Mouse (Mus musculus) hindbrain, embryonic 16.5 days (tissue): ENCODE measurements at regions not wholly inside any gene's neighbourhood (a gene's known extent, or its start where the extent isn't known, plus 50 kb on each side); places are given as distances from the start of the nearest gene placed in this dataset.

Experiments used
- ATAC-seq: fragments of 200-750 bp; cut with Nextera tagmentation; 2 replicates; pipeline ENCODE4 v1.8.0; 2017; ENCODE audit warnings: moderate TSS enrichment, moderate library complexity
- H3K27ac ChIP-seq: fragments of 300-500 bp; sonication (generic); 2 replicates; pipeline ENCODE4 v1.5.1; 2014; ENCODE audit warnings: low read depth, mild to moderate bottlenecking, control low read depth, low read length, moderate library complexity
- H3K27me3 ChIP-seq: fragments of 300-500 bp; sonication (generic); replicated peaks from 2 replicates; pipeline ENCODE4 v1.6.1; 2014; ENCODE audit warnings: low read length; ENCODE audit not compliant: control insufficient read depth, insufficient read depth
- H3K36me3 ChIP-seq: fragments of 300-500 bp; sonication (generic); 2 replicates; pipeline ENCODE4 v1.6.1; 2014; ENCODE audit warnings: mild to moderate bottlenecking, low read length, moderate library complexity, mixed read lengths; ENCODE audit not compliant: control insufficient read depth, insufficient read depth
- H3K4me1 ChIP-seq: fragments of 300-500 bp; sonication (generic); 2 replicates; pipeline ENCODE4 v1.6.1; 2014; ENCODE audit warnings: low read depth, low read length; ENCODE audit not compliant: control insufficient read depth, insufficient read depth
- H3K4me2 ChIP-seq: fragments of 300-500 bp; sonication (generic); 2 replicates; pipeline ENCODE4 v1.6.1; 2014; ENCODE audit warnings: mild to moderate bottlenecking, low read length, control low read depth, moderate library complexity
- H3K4me3 ChIP-seq: fragments of 300-500 bp; sonication (generic); 2 replicates; pipeline ENCODE4 v1.5.1; 2014; ENCODE audit warnings: mild to moderate bottlenecking, low read length, control low read depth, moderate library complexity
- H3K9ac ChIP-seq: fragments of 300-500 bp; sonication (generic); 2 replicates; pipeline ENCODE4 v1.6.1; 2014; ENCODE audit warnings: low read depth, mild to moderate bottlenecking, control low read depth, low read length, moderate library complexity
- H3K9me3 ChIP-seq: fragments of 300-500 bp; sonication (generic); 2 replicates; pipeline ENCODE4 v1.6.1; 2014; ENCODE audit warnings: mild to moderate bottlenecking, low read length, moderate library complexity; ENCODE audit not compliant: control insufficient read depth
- WGBS: fragments of 180-500 bp; shearing (Covaris S2); extraction: QIAGEN DNeasy Blood & Tissue Kit; methylation state at CpG from one replicate; pipeline ENCODE4 v1.1.7; 2014; 5-methylcytosine and 5-hydroxymethylcytosine counted together

GRCm38 (mm10) chr5:12639549-12639948 is 256.4 kb downstream of the Sema3d start:
- Histone ChIP-seq H3K27ac (no peak overlapping the region), H3K4me3 (no peak overlapping the region), H3K27me3 (no peaks in the 10 kb centered on the region), H3K4me2 (no peak overlapping the region), H3K9me3 (no peaks in the 10 kb centered on the region), H3K36me3 (no peaks in the 10 kb centered on the region), H3K9ac (no peak overlapping the region), H3K4me1 (no peaks in the 10 kb centered on the region)
- no peak for ATAC-seq

- no peaks in the 10 kb centered on the region for H3K36me3 ChIP-seq
- no peaks in the 10 kb centered on the region for H3K9me3 ChIP-seq
- H3K4me2 ChIP-seq, result no peak overlapping the region
- H3K4me3 ChIP-seq, result no peak overlapping the region
- ATAC-seq, result no peak
- WGBS, result 59% methylated on average over 2 of the region's 2 CpGs
- H3K9ac ChIP-seq, result no peak overlapping the region
- H3K27me3 ChIP-seq, result no peaks in the 10 kb centered on the region
- H3K4me1 ChIP-seq, result no peaks in the 10 kb centered on the region
- no peak overlapping the region for H3K27ac ChIP-seq
These were observed 263.1 kb downstream of the Sema3d start for GRCm38 (mm10) chr5:12646269-12646668.

- H3K9me3 ChIP-seq, result no peaks in the 10 kb centered on the region
- H3K36me3 ChIP-seq, result no peaks in the 10 kb centered on the region
- no peak for ATAC-seq
- no peak overlapping the region for H3K27ac ChIP-seq
- H3K27me3 ChIP-seq, result no peaks in the 10 kb centered on the region
- WGBS, result 87% methylated on average over 2 of the region's 2 CpGs
- no peak overlapping the region for H3K4me3 ChIP-seq
- no peak overlapping the region for H3K4me2 ChIP-seq
- H3K9ac ChIP-seq, result no peak overlapping the region
- H3K4me1 ChIP-seq, result no peaks in the 10 kb centered on the region
These were observed 290.5 kb downstream of the Sema3d start for GRCm38 (mm10) chr5:12673666-12674065.

GRCm38 (mm10) chr5:12674134-12674533 is 290.9 kb downstream of the Sema3d start:
- no peaks in the 10 kb centered on the region for H3K27me3 ChIP-seq
- H3K27ac ChIP-seq, result no peak overlapping the region
- no peak overlapping the region for H3K9ac ChIP-seq
- ATAC-seq, result no peak
- WGBS, result 92% methylated on average over 4 of the region's 4 CpGs
- no peaks in the 10 kb centered on the region for H3K36me3 ChIP-seq
- H3K4me2 ChIP-seq, result no peak overlapping the region
- no peaks in the 10 kb centered on the region for H3K9me3 ChIP-seq
- no peaks in the 10 kb centered on the region for H3K4me1 ChIP-seq
- no peak overlapping the region for H3K4me3 ChIP-seq

GRCm38 (mm10) chr5:12676712-12677111 is 293.5 kb downstream of the Sema3d start:
- 53% methylated on average over 3 of the region's 3 CpGs for WGBS
- Histone ChIP-seq H3K9ac (no peak overlapping the region), H3K27me3 (no peaks in the 10 kb centered on the region), H3K4me2 (no peak overlapping the region), H3K4me3 (no peak overlapping the region), H3K27ac (no peak overlapping the region), H3K9me3 (no peaks in the 10 kb centered on the region), H3K36me3 (no peaks in the 10 kb centered on the region), H3K4me1 (no peaks in the 10 kb centered on the region)
- ATAC-seq, result no peak

- Histone ChIP-seq H3K4me1 (no peaks in the 10 kb centered on the region), H3K27ac (no peak overlapping the region), H3K36me3 (no peaks in the 10 kb centered on the region), H3K4me3 (no peak overlapping the region), H3K9me3 (peaks cover 10% of the 10 kb centered on the region), H3K9ac (no peak overlapping the region), H3K27me3 (no peaks in the 10 kb centered on the region), H3K4me2 (no peak overlapping the region)
- no peak for ATAC-seq
- 85% methylated on average over 3 of the region's 3 CpGs for WGBS
These were observed 331.7 kb downstream of the Sema3d start for GRCm38 (mm10) chr5:12714894-12715293.

- Histone ChIP-seq H3K4me1 (no peaks in the 10 kb centered on the region), H3K4me2 (no peak overlapping the region), H3K27me3 (no peaks in the 10 kb centered on the region), H3K4me3 (no peak overlapping the region), H3K9ac (no peak overlapping the region), H3K27ac (no peak overlapping the region), H3K9me3 (no peaks in the 10 kb centered on the region), H3K36me3 (no peaks in the 10 kb centered on the region)
- no peak for ATAC-seq
- 63% methylated on average over 5 of the region's 5 CpGs for WGBS
These were observed 368.3 kb downstream of the Sema3d start for GRCm38 (mm10) chr5:12751514-12751913.

- no peaks in the 10 kb centered on the region for H3K36me3 ChIP-seq
- no peak overlapping the region for H3K27ac ChIP-seq
- no peak overlapping the region for H3K9ac ChIP-seq
- no peak for ATAC-seq
- H3K9me3 ChIP-seq, result no peaks in the 10 kb centered on the region
- H3K4me2 ChIP-seq, result no peak overlapping the region
- H3K4me1 ChIP-seq, result no peaks in the 10 kb centered on the region
- no peaks in the 10 kb centered on the region for H3K27me3 ChIP-seq
- H3K4me3 ChIP-seq, result no peak overlapping the region
These were observed 365.6 kb upstream of the Sema3a start for GRCm38 (mm10) chr5:12759634-12760033.

GRCm38 (mm10) chr5:12767383-12767782 is 357.8 kb upstream of the Sema3a start:
- WGBS, result 93% methylated on average over 1 of the region's 1 CpGs
- no peak overlapping the region for H3K9ac ChIP-seq
- no peak for ATAC-seq

GRCm38 (mm10) chr5:12782681-12783080 is 342.5 kb upstream of the Sema3a start:
- no peak overlapping the region for H3K27ac ChIP-seq
- no peaks in the 10 kb centered on the region for H3K36me3 ChIP-seq
- H3K4me1 ChIP-seq, result no peaks in the 10 kb centered on the region
- ATAC-seq, result no peak
- WGBS, result 95% methylated on average over 3 of the region's 3 CpGs
- H3K4me2 ChIP-seq, result no peak overlapping the region
- H3K4me3 ChIP-seq, result no peak overlapping the region
- no peak overlapping the region for H3K9ac ChIP-seq
- H3K27me3 ChIP-seq, result no peaks in the 10 kb centered on the region
- H3K9me3 ChIP-seq, result peaks cover 4% of the 10 kb centered on the region; the same call in 1 of the 2 replicates

More at GRCm38 (mm10) chr5:12767383-12767782, 357.8 kb upstream of the Sema3a start:
- Histone ChIP-seq H3K4me1 (no peaks in the 10 kb centered on the region), H3K4me2 (no peak overlapping the region), H3K36me3 (no peaks in the 10 kb centered on the region), H3K9me3 (no peaks in the 10 kb centered on the region), H3K27ac (no peak overlapping the region), H3K27me3 (no peaks in the 10 kb centered on the region), H3K4me3 (no peak overlapping the region)
